Mouse (Mus musculus): ENCODE measurements around the gene Aig1.

DNA sequence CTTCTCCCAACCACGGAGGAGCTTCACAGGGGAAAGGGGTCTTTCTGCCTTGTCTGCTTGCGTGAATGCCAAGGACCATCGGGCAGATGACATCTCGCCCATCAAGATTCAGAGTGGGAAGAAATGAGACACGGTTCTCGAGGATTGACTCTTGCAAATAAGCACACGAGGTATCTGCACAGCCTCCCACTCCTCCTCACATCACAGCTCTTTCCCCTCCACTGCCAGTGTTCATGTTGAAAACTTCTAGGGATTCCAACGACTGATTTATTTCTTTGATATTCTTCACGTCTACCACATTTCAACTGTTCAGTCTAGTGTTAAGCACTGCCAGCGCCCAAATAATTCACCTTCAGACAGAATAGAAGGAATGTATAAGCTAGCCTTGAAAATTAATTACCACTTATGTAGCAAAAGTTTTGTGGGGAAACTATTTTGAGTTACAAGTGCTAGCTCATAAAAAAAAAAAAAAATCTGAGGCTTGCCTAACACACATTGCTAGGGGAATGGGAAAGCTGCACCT, 86.5 kb downstream of the Aig1 start:
- no peak for TF ChIP-seq CTCF (IDR thresholded peaks at IDR 0.05; ENCODE audit: extremely low read depth, insufficient read depth, insufficient read length, insufficient replicate concordance)
- TF ChIP-seq POLR2A (IDR thresholded peaks at IDR 0.05; ENCODE audit: low read depth, low read length) = no peak
